In genomic region chr2:128412974-128413373, GRCm38 (mm10) we compare ENCODE assay signal across 8 mouse cellular contexts.
DNase-seq lines count a peak whose midpoint lies in the region; ATAC-seq lines count a peak whose summit lies in the region.
"Had no signal": no experiment of that assay in that cellular context is flagged by ENCODE, and none has a peak within 500 bp of the region (broad histone marks: within the 10 kb centered on the region; RNA-seq: fewer than 3 reads in every experiment).

No protein-coding gene starts in this region.

- WGBS in limb, embryonic 12.5 days = 6% methylated on average over 10 of the region's 10 CpGs

- no peaks in the 10 kb centered on the region for H3K9me3 ChIP-seq in limb, embryonic 12.5 days
- H3K9me3 ChIP-seq: megakaryocyte, embryonic 14.5 days had no signal

- no peak overlapping the region for H3K9ac ChIP-seq in limb, embryonic 12.5 days (replicated peaks)

- DNase-seq in lung, postnatal 10 days = peak; percentile 17
- DNase-seq in lung, postnatal 14 days = no peak
- DNase-seq in embryo, embryonic 10 days (ENCODE audit: low spot score) = peak; percentile 45
- DNase-seq in thymus, postnatal 36 days = peak; percentile 64 to 77
- no peak for DNase-seq in gastrocnemius, postnatal 10 days
- DNase-seq in frontal cortex, adult 2 months (ENCODE audit: extremely low spot score in 1 of 2, low spot score in 1 of 2) = no peak

- no peak overlapping the region for H3K4me3 ChIP-seq in limb, embryonic 12.5 days (replicated peaks)
- H3K4me3 ChIP-seq: megakaryocyte, embryonic 14.5 days had no signal

- H3K4me1 ChIP-seq in limb, embryonic 12.5 days (replicated peaks) = peaks cover 24% of the 10 kb centered on the region

- H3K36me3 ChIP-seq in limb, embryonic 12.5 days = no peaks in the 10 kb centered on the region

- peak; percentile 83 for ATAC-seq in limb, embryonic 12.5 days (ENCODE audit: insufficient number of reproducible peaks, insufficient read depth, low FRiP score, low TSS enrichment, low read depth)

- H3K27ac ChIP-seq in limb, embryonic 12.5 days = no peak overlapping the region

- H3K4me2 ChIP-seq in limb, embryonic 12.5 days = 0 out of 2 replicates have a peak overlapping the region, but pooled peaks have one; percentile 15

- no peaks in the 10 kb centered on the region for H3K27me3 ChIP-seq in limb, embryonic 12.5 days
- H3K27me3 ChIP-seq: megakaryocyte, embryonic 14.5 days had no signal

Comparison
In these comparisons a context has a peak if more than half of its experiments do, and no peak if none do; other contexts are left out.
1. DNase-seq: peak in lung, postnatal 10 days (single experiment), embryo, embryonic 10 days (single experiment) and thymus, postnatal 36 days (2 of 2); none in lung, postnatal 14 days (single experiment), gastrocnemius, postnatal 10 days (single experiment) and frontal cortex, adult 2 months (0 of 2).